Mouse (Mus musculus): ENCODE measurements around the gene Dbh.
A peak's percentile ranks its signal among the peaks of the same experiment; 100 is the strongest.

Dbh gene

GRCm38 (mm10) chr2:27163851-27164250, 1.2 kb upstream of the Dbh start:
- no peak for DNase-seq (ENCODE audit: low spot score)

GRCm38 (mm10) chr2:27166074-27166473, 1.0 kb downstream of the Dbh start:
- no peak for DNase-seq (ENCODE audit: low spot score)

GRCm38 (mm10) chr2:27166999-27167398, 2.0 kb downstream of the Dbh start:
- no peak for DNase-seq (ENCODE audit: low spot score)

GRCm38 (mm10) chr2:27174242-27174641, 9.2 kb downstream of the Dbh start:
- DNase-seq (ENCODE audit: low spot score) = no peak

DNA sequence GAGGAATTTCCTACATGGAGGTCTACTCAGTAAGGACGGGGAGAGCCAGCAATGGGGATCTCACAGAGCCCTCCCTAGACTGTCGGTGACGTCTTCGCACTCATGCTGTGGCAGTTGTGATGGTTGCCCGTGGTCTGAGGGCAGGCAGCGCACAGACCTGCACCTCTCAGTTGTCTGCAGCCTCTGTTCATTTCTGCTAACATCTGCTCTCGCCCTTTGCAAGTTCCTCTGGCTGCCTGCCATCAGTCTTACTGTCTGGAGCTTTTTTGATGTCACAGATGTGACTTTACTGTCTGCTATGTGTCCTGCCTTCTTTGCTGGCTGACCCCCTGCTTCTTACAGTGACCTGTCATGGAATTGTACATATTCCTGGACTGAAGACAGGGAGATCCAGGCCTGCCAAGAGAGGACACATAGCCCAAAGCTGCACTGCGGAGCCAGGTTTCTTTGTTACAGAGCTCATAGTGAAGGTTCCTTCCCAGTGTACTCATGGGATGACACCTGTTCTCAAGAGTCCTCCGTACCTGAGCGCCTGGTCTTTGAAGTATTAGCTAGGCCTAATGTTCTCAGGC, 10.7 kb downstream of the Dbh start:
- DNase-seq (ENCODE audit: low spot score) = no peak

DNA sequence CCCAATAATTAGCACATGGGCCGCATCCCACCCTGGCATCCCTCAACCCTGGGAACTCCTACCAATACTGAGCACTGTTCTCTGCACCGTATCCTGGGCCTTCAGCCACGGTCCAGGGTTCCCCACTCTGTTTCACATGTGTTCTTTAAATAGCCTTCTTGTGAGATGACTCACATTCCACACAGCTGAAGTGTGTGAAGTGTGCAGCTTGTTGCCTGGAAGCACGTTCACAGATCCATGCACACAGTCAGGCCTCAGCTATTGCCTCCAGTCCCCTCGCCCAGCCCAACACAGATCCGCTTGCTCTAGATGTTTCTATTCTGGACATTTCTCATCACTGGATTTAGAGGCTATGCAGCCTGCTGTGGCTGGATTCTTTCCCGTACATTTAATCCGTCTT, 14.1 kb downstream of the Dbh start:
- no peak for DNase-seq (ENCODE audit: low spot score)

GRCm38 (mm10) chr2:27181907-27182306, 16.9 kb downstream of the Dbh start:
- DNase-seq (ENCODE audit: low spot score) = no peak

DNA sequence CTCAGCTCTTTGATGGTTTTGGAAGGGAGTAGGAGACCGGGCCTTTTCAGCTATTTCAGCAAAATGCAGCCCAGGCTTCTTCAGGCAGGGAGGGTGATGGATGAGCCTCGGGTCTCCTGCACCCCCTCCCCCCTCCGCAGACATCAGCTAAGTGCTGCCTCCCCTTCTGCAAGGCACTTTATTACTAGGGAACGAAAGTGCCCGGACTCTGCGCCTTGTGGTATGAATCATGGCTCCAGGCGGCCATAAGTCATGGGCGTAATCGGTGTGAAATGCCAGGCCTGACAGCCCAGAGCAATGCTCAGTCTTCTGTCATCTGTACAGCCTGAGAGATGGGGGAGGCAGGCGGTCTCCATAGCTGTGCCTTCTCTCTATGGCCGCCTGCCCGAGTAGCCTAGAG, 18.7 kb downstream of the Dbh start:
- peak; percentile 66 for DNase-seq (ENCODE audit: low spot score)

GRCm38 (mm10) chr2:27187531-27187930, 22.5 kb downstream of the Dbh start:
- no peak for DNase-seq (ENCODE audit: low spot score)

DNA sequence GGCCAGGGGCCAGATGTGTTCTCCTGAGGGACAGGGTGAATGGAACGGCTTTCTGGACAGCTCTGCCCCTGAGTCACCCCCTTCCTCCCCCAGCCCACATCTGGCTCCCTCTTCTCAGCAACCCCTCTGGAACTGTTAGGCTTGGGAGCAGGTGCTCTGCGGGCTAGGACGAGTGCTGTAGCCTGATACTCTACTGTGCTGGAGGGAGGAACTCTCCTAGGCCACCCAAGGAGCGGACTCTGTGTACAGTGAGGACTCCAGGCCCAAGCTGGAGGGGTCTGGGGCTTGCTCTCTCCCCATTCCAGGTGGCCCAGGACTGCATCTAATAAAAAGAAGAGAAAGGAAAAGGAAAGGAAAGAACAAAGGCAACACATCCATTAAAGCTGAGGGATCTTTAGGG, 25.0 kb downstream of the Dbh start:
- no peak for DNase-seq (ENCODE audit: low spot score)

DNA sequence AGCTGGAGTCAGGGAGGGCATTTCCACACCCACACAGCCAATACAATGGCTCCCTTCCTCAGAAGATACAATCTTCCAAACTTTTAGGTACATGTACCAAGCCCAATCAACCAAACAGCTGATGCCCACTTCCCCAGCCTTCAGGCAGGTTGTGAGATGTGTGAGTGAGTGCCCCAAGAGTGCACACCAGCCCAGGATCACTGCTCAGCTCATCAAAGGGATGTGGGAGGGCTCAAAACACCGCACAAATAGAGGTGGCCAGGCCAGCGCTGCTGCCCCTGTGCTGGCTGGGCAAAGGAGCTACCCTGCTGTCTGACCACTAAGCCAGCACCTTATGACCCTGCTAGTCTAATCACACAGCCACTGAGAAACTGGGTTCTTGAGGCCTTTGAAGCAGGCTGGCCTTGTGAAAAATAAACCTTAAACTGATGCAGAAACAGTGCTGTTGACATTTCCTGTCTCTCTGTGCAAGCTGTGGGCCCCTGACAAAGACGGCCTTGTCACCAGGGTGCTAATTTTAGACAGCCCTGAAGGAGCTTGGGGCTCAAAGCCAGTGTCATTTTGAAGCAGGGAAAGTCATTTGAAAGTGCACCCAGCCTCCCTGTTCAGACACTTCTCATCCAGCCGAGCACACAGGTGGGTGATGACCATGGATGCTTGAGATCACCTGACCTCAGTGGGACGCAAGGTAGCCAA, 33.7 kb downstream of the Dbh start:
- DNase-seq (ENCODE audit: low spot score) = no peak

GRCm38 (mm10) chr2:27200586-27200985, 35.6 kb downstream of the Dbh start:
- DNase-seq (ENCODE audit: low spot score) = no peak

GRCm38 (mm10) chr2:27205666-27206065, 40.6 kb downstream of the Dbh start:
- DNase-seq (ENCODE audit: low spot score) = no peak

- no peak for DNase-seq (ENCODE audit: low spot score)
These were observed 41.2 kb downstream of the Dbh start for GRCm38 (mm10) chr2:27206128-27206797.

GRCm38 (mm10) chr2:27207126-27207525, 42.1 kb downstream of the Dbh start:
- DNase-seq (ENCODE audit: low spot score) = no peak

DNA sequence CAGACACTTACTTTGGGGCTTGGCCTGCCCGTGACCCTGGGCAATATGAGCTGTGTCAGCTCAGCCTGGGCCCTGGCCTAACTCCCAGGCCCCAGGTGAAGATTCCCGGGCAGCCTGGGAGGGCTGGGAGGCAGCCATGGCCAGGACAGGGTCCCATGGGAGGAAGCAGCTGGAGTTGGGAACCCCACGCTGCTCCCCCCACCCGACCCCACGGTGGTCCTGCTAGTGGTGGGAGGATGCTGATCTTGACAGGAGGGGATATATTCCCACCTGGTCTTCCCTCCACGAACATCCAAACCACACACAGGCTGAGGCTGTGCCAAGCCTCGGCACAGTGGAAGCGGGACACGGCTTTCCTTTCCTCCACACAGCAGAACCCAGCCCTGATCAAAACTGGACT, 44.3 kb downstream of the Dbh start:
- DNase-seq (ENCODE audit: low spot score) = no peak

DNA sequence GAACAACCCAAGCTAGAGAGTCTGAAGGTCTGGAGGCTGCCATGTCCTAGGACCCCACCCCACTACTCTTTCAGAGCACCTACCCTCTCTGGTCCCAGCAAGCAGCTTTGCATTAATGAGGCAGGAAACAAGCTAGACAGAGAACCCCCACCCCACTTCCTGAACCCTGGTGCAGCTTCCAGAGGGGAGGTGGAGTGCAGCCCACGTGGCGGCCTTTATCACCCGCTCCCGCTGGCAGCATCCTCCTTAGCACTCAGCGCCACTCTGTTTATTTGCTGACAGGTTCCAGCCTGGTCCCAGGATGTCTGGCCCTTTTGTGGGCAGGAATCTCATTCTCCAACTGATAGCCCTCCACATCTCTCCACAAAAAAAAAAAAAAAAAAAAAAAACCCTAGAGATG, 44.8 kb downstream of the Dbh start:
- DNase-seq (ENCODE audit: low spot score) = peak; percentile 45

DNA sequence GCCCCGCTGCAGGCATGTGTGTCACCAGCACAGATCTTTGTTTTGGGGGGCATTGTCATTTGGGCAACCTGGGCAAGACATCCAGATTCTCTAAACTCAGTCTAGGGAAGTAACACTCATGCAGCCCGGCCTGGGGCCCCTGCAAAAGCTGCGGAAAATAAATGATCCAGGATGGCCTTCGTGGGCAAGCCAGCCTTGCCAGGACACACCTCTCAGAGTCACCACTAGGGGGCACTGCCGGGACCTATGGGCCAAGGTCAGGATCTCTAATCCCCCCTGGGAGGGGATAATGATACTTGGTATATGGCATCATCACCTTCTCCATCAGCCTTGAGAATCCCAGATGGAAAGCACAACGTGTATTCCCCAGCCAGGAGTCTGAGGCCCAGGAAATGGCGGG, 45.2 kb downstream of the Dbh start:
- peak; percentile 64 for DNase-seq (ENCODE audit: low spot score)

- no peak for DNase-seq (ENCODE audit: low spot score)
These were observed 45.7 kb downstream of the Dbh start for GRCm38 (mm10) chr2:27210676-27211210.

DNA sequence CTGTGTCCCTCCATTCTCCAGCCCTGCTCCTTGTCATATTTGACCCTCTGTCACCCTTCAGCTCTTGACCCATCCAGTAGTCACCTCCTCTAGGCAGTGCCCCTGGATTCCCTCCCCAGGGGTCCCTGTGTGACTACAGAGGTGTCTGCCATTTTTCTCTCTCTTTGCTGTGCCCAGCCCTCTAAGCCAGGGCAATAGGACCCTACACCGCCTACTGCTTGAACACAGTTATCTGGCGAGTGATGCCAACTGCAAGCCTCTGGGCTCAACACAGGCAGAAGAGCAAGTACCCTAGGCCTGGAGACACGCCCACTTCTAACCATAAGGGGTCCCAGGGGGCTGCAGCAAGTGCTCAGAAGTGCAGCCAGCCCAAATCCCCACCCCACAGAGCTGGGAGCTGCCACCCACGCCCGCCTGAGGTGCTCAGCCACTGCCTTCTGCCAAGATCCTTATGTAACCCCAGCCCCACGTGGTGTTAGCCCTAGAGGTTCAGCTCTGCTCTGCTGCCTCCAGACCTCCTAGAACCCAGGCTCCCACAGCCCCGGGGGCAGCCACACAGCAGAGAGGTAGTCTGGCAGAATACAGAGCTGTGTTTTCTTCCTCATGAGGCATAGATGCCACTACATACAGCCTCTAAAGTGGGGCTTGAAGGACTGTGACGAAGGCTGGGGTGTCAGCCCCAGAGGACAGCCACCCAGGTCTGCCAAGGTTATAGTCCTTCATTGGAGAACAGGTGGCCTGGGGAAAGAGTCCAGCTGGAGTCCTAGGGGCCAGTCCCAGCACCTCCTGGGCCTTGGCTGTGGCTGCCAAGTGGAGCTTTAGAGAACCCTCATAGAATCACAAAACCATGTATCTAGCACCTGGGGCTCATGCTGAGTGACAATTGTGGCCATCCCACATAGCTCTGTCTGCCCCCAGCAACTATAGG, 47.2 kb downstream of the Dbh start:
- no peak for DNase-seq (ENCODE audit: low spot score)

DNA sequence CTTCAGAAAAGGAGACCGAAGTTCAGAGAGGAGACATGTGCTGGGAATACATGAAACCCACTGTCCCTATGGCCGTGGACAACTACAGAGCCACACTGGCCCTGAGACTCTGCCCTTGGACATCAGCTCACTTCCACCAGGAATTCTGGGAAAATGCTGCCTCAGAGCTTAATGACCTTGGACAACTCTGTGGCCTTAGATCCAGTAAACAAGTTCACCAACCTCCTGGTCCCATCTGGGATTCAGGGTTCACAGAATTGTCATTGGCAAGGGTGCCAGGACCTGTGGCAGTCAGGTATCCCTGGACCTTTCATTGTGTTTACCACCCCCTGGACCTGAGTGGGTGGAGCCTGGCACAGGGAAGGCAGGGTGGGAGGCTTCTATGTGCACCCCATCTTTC, 50.5 kb downstream of the Dbh start:
- DNase-seq (ENCODE audit: low spot score) = no peak

- no peak for DNase-seq (ENCODE audit: low spot score)
These were observed 53.1 kb downstream of the Dbh start for GRCm38 (mm10) chr2:27218121-27218544.
